Mouse (Mus musculus) gastrocnemius, adult 8-10 months (tissue): Measurements from ENCODE around the gene Slc22a4. TPM values are rescaled to one million over a fixed set of nuclear protein-coding genes. Genes with fewer than 3 reads are reported as not detected.
"Not testable (repeated sequence)": the region's sequence is repeated elsewhere in the genome, so short reads cannot be mapped to it uniquely, and the experiment has no call there.

ENCODE experiments used
- DNase-seq, 2 experiments: peaks; one replicate each; pipeline ENCODE4 v3.0.0; 2022; ENCODE audit warnings: low spot score in 2 of 2
- total RNA-seq, 4 experiments: library from RNA; stranded (reverse); gene quantifications; 2 replicates each; pipeline ENCODE4 v1.2.4; 2022

Slc22a4 gene
- total RNA-seq, 4 experiments from 2014 or later, result 2.0 to 2.2 (median 2.1) TPM

DNA sequence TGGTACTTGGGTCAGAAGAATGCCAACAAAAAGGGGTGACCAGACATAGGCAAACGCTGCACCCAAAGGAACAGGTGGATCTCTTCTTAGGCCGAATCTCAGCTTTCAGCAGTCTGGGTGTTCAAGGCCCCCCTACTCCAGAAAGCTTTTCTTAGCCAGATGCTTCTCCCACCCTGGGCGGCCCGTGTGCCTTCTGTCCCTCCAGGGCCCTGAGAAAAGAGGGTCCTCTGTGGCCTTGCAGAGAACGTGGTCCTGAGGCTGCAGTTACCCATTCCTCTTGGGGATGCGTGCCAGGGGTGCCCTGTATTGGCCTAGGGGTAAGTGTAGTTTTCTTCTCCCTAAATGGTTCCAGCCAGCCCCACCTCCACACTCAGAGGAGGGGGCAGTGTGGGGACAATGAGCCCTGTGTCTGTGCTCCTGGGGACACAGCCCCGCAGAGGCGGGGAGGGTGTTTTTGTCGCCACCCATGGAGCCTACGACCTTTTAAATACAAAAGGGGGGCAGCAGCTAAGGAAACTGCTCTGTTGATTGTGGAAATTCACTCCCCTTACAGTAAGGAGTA, 30.2 kb upstream of the Slc22a4 start:
- no peak for DNase-seq

DNA sequence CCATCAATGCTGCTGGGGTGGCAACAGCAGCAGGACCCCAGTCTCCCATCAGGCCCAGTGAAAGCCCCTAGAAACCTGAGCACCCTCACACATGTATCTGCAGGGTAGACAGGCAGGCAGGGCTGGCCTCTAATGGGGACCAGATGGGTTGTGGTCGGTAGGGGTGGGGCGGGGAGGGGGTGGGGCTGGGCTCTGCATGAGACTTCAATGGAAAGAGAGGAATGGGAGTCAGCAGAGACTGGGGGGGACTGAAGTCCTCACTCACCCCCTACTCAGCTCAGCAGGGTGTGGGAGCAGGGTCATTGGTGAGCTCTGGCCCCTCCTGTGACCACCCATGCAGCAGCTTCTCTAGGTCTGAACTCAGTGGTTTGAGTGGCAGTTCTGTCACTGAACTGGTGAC, 29.5 kb upstream of the Slc22a4 start:
- DNase-seq, result no peak

DNA sequence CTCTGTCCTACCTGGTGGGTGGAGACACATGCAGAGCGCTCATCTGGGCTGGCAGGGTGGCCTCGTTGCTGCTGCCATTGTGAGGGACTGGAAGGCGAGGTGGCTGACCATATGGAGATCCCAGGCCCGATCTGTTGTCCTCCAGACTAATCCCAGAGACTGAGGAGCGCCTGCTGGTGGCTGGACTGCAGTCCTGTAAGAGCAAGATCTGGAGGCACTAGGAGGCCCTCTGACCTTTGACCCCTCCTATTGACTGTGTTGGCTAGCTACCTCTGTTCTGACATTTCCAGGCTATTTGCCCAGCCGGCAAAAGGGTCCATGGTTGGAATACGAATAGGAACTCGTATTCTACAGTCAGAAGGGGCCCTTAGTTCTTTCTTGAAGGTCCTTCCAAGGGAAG, 28.2 kb upstream of the Slc22a4 start:
- no peak for DNase-seq

DNA sequence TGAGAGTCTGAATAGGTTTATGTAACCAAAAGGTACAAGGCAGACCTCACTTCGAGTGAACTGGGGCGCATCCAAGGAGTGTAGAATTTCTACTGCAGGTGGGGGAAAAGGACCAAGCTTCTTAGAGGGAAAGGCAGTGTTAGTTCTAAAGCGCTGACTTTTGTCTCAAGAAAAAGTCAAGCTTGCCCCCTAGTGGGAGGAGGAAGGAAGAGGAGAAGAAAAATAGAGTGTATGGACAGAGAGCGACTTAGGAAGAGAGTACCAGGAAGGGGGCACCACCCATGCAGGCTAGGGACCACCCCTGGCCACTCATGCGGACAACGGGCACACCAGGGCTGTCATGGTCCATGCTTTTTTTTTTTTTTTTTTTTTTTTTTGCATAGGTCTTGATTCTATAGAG, 26.4 kb upstream of the Slc22a4 start:
- no peak for DNase-seq

DNA sequence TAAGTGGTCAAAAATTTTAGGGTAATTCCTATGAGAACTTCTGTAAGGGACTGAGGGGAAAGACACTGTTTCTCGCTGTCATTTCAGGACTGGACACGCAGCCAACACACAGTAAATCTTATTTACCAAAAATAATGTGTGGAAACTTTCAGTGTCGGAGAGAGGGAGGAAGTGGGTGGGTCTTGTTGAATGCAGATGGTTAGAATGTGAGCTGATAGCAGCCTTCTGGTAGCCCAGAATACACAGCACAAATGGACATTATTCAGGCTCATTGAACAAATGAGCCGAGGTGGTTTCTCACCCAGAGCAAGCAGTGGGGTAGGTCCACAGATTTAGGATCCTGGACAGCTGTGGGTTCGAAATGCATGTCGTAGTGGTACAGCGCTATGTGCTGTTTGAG, 25.2 kb upstream of the Slc22a4 start:
- no peak for DNase-seq

DNA sequence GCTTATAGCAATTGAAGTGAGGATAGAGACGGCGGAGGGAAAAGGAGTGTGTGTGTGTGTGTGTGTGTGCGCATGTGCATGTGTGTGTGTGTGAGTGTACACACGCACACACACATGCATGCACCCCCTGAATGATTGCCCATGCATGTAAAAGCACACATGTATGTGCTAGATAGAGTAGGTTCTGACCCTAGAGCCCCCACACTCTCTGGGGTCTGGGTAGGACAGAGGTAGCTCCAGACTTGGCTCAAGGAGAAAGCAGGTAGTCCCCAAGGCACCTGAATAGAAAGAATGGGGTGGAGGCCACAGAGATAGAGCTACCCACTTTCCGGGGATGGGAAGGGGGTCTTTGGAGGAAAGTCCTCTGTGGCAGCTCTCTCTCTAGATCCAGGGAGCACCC, 24.2 kb upstream of the Slc22a4 start:
- no peak for DNase-seq

DNA sequence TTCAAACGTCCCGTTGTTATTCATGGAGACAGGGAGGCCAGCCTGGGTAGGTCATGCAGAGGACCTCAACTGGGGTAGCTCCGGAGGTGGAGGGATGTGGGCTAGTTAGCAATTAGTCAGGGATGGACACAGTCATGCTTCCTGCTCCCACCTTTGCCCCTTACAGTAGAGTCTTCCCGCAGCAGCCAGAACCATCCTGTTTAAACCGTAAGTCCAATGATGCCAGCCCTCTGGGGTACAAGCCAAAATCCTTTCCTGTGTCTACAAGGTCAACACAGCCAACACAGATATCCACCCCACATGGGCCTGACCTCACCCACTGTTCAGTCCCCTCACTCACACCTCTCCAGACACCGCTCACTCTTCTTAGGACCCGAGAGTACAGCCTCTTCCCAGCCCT, 23.3 kb upstream of the Slc22a4 start:
- no peak for DNase-seq

DNA sequence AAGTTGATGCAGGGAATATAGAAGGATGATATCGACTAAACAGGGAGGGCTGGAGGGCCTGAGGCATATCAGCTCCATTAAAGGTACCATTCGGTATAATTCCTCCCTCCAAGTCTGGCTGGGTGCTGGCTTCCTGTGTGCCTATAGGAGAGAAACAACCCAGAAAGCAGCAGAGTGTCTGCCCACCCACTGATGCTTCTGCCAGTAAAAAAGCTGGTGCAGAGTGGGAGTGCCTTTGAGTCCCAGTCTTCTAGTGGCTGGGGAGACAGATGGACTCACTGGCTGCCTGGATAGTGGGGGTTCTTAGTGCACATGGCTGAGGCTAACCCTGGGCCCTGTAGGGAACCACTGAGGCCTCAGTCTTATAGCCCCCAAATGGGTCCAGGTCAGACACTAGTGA, 22.3 kb upstream of the Slc22a4 start:
- DNase-seq, result no peak

DNA sequence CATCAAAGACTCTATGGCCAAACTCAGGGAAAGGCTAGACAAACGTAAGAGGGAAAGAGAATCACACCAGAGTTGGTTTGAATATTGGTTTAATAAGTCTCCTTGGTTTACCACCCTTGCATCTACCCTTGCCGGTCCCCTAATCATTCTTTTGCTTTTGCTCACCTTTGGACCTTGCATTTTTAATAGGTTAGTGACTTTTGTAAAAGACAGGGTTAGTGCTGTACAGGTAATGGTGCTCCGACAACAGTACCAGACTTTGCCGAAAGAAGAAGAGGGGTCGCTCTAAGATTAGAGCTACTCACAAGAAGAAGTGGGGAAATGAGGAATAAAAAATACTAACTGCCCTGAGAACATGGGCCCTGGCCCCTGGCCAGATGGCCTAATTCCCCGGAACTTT, 12.8 kb upstream of the Slc22a4 start:
- DNase-seq, result no peak

DNA sequence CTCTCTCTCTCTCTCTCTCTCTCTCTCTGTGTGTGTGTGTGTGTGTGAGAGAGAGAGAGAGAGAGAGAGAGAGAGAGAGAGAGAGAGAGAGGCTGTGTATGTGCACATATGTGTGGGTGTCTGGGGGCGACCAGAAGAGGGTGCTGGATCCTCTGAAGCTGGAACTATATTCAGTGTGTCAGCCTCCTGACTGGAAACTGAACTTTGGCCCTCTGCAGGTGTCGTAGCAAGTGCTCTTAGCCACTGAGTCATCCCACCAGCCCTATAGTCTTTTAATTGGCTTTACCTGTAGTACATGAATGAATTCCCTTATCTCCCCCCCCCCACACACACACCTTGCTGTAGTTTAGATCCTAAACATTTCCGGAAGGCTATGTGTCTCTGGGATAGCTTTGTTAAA, 5.0 kb upstream of the Slc22a4 start:
- not testable (repeated sequence) for DNase-seq

DNA sequence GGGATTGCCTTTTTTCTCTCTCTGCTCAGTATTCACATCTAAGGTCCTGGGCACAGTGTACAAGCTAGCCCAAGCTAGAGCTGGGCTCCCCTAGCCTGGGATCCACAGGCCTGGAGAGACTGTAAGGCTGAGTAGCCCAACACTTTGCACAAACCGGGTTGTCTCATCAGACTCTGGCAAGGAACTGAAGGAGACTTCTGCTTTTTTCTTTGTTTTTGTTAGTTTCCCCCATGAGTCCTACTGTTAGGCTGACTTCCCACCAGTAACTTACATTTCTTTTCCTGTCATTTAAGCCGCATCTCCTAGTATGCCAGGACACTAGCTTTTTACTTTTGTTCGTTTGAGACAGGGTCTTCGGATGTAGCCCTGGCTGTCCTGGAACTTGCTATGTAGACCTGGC, 1.1 kb upstream of the Slc22a4 start:
- no peak for DNase-seq

DNA sequence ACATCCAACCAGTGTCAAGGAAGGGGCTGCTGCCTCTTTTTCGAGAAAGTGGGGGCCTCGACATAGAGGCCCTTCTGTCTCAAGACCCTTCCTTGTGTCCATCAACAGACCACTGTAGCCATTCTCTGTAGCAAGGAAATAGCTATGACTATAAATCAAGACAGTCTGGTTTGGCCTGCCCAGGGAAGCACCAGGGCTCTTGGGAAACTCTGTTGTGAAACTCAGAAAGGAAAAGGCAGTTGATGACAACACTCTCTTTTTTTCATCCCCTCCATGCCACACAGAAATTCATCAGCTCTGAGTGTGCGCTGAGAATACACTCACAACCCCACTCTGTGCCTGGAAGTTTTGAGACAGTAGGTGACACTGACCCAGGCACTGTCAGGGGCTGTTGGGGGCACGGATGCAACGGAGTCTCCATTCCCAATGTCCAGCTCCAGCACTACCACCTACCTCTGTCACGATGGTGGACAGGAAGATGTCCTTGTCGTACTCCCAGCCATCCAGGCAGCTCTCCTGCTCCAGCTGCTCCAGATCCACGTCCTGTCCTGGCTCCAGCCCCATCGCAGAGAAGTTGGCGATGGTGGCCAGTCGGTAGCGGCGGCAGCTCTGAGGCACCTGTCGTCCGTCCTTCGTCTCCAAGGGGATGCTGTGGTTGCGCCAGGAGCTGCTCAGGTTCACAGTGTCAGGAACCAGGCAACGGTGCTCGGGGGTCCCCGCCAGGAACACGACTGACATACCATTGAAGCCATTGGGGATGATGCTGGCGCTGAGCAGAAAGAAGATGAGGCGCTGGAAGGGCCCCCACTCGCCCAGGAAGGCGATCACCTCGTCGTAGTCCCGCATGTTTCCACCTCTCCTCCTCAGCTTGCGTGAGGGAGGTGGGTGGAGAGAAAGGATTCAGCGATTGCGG, 503 bp downstream of the Slc22a4 start:
- peak in 1 of 2 experiments; percentile 12 for DNase-seq

DNA sequence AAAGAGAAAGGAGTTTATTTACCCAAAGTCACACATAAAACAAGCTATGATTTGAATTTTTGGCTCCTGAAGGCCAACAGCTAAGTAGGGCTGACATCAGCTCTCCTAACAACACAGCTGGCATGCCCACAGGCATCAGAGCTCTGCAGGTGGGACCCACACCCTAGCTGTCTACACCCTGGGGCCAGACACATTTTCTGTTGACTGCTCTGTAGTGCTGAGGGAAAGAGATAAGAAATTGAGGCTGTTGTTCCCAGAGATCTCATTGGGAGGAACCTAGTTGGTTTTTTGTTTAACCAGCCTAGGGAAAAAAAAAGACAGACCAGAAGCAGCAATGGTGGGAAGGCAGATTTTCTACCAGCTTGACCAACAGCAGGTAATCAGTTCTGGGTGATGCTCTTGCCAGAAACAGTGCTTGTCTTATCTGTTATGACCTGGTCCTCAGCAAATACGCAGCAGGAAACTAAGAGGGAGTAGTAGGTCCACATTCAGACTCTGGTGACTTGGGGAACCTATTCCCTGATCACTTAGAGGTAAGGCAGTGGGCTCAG, 1.3 kb downstream of the Slc22a4 start:
- no peak for DNase-seq

DNA sequence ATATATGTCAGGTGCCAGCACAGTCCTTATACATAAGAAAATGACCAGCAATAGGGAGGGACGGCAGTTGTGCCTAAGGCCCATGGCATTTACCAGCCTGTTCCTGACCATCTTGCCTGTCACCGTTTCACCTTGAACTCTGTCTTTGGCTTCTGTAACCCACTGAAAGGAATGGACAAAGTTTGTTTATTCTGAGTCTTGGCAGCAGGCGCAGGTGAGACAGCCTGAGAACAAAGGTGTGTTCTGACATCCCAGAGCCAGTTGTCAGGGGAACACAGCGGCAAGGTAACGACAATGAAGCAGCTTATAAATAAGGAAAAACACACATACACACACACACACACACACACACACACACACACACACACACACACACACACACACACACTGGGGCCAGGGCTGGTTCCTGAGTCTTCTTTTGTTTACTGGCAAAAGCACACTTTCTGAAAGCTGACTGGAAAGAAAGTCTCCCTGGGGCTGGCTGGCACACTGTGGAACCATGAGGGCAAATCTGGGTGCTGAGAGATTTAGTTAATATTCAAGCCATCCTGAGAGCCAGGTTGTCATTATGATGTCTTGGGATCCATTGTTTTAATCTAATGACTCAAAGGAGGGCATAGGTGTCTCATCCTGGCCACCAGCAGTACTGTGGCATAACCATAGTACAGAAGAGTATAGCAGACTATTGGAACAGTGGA, 6.3 kb downstream of the Slc22a4 start:
- no peak for DNase-seq

DNA sequence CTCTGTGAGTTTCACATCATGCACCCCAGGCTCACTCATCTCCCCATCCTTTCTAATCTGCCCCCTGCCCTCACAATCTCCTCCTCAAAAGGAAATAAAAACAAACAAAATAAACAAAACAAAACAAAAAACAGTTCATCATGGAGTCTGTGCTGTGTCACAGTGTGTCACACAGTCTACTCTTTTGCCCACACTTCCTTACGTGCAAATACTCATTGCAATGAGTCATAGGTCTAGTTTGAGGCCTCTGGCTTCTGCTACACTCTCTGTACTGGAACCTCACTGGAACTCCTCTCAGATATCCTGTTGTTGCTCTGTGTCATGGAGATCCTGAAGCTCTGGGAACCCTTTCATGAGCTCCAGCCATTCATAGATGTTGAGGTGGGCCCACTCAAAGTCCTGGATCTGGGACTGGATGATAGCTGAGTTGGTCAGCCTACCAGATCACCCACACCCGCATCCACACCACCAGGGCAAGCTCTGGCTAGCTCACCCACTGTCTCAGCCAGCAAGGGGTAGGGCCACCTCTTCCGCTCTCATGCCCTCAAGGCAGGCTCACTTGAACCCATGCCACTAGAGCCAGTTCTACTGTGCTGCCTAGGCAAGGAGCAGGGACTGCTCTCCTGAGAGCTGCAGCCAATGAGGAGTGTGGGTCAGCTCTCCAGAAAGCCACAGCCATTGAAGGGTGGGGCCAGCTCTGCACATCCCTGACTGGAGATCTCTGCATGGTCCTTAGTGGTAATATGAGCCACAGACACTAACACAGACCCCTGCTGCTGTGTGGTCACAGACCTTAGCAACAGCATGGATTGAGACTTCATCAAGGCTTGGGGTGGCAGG, 8.8 kb downstream of the Slc22a4 start:
- no peak for DNase-seq

DNA sequence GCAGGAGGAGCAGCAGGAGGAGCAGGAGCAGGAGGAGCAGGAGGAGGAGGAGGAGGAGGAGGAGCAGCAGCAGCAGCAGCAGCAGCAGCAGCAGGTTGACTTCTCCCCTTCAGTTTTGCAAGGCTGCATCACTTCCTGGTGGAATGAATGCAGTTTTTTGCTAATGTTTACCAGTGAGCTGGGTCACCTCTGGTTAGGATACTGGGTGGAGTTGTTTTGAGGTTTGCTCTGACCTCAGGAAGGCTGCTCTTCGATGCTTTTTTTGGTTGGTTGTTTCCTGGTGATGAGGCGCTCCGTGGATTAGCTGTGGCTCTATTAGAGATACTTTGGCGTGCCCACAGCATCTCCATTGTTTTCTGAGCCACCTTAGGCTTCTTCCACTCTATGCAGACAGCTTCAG, 10.3 kb downstream of the Slc22a4 start:
- DNase-seq, result no peak

DNA sequence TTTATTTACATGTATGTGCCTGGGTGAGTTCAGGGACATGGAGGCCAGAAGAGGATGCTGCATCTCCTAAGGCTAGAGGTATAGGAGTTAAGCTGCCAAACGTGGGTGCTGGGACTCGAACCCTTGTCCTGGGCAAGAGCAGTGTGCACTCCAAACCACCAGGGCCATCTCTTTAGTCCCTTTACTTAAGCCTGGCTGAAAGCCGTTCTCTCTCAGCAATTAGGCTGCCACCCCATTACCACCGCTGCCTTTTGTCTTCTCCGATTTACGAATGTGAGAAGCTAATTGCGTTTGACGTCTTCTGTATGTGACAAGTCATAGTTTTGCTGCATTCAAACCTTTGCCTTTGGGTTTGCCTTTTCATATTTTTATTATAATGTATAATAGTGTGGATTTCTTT, 11.8 kb downstream of the Slc22a4 start:
- no peak for DNase-seq

DNA sequence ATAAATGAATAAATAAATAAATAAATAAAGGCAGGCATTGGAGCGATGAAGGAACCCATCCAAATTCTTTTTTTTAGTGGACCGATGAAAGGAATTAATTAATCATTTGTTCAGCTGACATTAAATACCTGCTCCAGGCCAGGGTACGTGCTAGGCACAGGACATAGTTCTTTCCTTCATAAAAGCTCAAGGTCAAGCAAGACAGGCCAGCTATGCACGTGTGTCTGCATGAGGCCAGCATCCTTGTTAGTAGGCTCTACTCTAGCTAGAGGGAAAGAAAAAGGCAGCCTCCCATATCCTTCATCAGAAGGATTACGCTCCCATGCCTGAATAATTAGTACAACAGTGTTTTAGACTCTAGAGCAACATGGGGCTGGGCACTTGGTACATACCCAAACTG, 14.9 kb downstream of the Slc22a4 start:
- no peak for DNase-seq

DNA sequence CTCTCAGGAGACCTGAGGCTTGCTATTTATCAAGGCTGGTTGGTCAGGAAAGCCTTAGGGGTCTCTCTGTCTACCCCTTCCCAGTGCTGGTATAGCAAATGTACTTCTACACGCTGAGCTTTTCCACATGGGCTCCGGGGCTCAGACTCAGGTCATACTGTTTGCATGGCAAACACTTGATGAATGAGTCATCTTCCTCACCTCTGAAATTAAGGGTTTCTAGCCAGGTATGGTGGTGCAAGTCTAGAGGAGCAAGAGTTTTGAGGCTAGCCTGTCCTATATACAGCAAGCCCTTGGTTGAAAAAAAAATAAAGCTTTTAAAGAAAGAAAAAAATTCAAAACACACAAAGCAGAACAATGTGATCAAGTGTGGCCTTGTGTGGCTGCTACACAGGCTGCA, 16.6 kb downstream of the Slc22a4 start:
- DNase-seq, result no peak

DNA sequence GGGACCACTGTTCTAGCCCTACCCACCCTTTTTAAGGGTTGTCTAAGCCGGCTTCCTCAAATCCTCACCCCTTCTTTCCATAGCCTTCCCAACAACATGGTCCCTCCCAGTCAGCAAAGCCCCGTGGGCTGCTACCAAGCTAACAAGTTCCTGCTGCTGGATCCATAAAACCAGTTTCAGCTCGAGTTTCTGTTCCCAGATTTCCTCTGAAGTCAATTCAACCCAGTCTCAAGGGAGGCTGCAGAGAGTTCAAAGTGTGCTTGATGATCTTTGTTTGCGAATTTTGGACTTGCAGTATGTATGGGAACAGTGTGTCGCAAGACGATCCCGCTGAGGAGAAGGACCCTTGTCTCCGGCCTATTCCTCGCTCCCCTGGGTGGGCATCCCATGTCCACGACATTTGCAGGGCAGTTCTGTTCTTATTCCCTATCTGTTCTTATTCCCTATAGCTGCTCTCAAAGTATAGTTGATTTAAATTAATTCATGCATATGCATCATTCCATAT, 19.4 kb downstream of the Slc22a4 start:
- DNase-seq, result peak in 1 of 2 experiments; percentile 14

DNA sequence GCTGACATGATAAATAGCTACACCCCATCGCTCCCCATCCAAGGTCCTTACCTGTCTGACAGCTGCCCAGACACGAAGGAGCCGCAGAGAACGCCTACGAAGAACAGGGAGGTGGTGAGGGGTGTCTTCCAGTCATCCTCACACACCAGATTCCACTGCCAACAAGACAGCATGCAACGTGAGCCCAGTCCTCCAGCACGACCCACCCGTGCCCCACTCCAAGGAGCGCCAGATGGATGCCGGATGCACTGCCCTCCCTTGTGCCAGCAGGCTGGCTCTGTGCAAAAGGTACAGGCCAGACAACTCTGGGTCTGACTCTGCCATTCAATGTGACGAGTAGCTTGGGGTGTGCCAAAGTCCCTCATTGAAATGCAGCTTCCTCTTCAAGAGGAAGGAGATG, 20.2 kb downstream of the Slc22a4 start:
- no peak for DNase-seq
